Mouse (Mus musculus) lung, embryonic 16.5 days (tissue): ENCODE measurements at regions not wholly inside any gene's neighbourhood (a gene's known extent, or its start where the extent isn't known, plus 50 kb on each side); places are given as distances from the start of the nearest gene placed in this dataset.

ENCODE experiments used
- ATAC-seq: fragments of 200-750 bp; cut with Nextera tagmentation; 2 replicates; pipeline ENCODE4 v1.8.0; 2017; ENCODE audit warnings: low read depth, mild to moderate bottlenecking, moderate library complexity
- H3K27ac ChIP-seq: fragments of 300-500 bp; sonication (generic); 2 replicates; pipeline ENCODE4 v1.5.1; 2014; ENCODE audit warnings: mild to moderate bottlenecking, control low read depth, low read length
- H3K27me3 ChIP-seq: fragments of 300-500 bp; sonication (generic); 2 replicates; pipeline ENCODE4 v1.6.1; 2014; ENCODE audit warnings: low read depth, low read length, mixed read lengths; ENCODE audit not compliant: control insufficient read depth, insufficient read depth
- H3K36me3 ChIP-seq: fragments of 300-500 bp; sonication (generic); 2 replicates; pipeline ENCODE4 v1.6.1; 2014; ENCODE audit warnings: low read length; ENCODE audit not compliant: control insufficient read depth, insufficient read depth
- H3K4me1 ChIP-seq: fragments of 300-500 bp; sonication (generic); replicated peaks from 2 replicates; pipeline ENCODE4 v1.6.1; 2014; ENCODE audit warnings: low read length, mixed read lengths; ENCODE audit not compliant: control insufficient read depth, insufficient read depth
- H3K4me2 ChIP-seq: fragments of 300-500 bp; sonication (generic); 2 replicates; pipeline ENCODE4 v1.6.1; 2014; ENCODE audit warnings: low read depth, low read length, control low read depth
- H3K4me3 ChIP-seq: fragments of 300-500 bp; sonication (generic); 2 replicates; pipeline ENCODE4 v1.5.1; 2014; ENCODE audit warnings: mild to moderate bottlenecking, low read length, control low read depth
- H3K9ac ChIP-seq: fragments of 300-500 bp; sonication (generic); 2 replicates; pipeline ENCODE4 v1.6.1; 2014; ENCODE audit warnings: low read length, control low read depth
- H3K9me3 ChIP-seq: fragments of 300-500 bp; sonication (generic); 2 replicates; pipeline ENCODE4 v1.6.1; 2016; ENCODE audit warnings: low read length; ENCODE audit not compliant: control insufficient read depth
- WGBS: fragments of 180-500 bp; shearing (Covaris S2); extraction: QIAGEN DNeasy Blood & Tissue Kit; methylation state at CpG from one replicate; pipeline ENCODE4 v1.1.7; 2014; 5-methylcytosine and 5-hydroxymethylcytosine counted together

DNA sequence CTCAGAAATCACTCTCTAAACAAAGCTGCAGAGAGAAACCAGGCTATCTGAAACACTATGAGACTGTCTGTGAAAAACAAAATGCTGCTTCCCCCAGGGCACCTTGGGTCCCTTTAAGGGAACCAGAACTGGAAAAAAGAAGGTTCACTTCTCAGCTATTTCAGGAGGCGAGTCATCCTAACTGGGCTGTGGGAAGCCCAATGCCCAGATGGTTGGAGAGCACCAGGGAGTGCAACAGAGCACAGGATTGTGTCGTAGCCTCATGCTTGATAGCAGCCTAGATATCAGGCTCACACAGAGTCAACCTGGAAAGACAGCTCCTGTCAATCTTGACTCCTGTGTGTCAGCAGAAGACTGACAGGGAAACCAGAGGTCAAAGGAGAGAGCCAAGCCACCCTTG is 226.1 kb downstream of the Rnf144a start:
- WGBS: 67% methylated on average over 2 of the region's 2 CpGs
- no peak for ATAC-seq
- H3K27me3 ChIP-seq: no peaks in the 10 kb centered on the region
- H3K9me3 ChIP-seq: no peaks in the 10 kb centered on the region
- H3K27ac ChIP-seq: no peak overlapping the region
- no peak overlapping the region for H3K4me2 ChIP-seq
- no peak overlapping the region for H3K4me3 ChIP-seq
- H3K9ac ChIP-seq: no peak overlapping the region
- no peaks in the 10 kb centered on the region for H3K36me3 ChIP-seq
- peaks cover 8% of the 10 kb centered on the region for H3K4me1 ChIP-seq

DNA sequence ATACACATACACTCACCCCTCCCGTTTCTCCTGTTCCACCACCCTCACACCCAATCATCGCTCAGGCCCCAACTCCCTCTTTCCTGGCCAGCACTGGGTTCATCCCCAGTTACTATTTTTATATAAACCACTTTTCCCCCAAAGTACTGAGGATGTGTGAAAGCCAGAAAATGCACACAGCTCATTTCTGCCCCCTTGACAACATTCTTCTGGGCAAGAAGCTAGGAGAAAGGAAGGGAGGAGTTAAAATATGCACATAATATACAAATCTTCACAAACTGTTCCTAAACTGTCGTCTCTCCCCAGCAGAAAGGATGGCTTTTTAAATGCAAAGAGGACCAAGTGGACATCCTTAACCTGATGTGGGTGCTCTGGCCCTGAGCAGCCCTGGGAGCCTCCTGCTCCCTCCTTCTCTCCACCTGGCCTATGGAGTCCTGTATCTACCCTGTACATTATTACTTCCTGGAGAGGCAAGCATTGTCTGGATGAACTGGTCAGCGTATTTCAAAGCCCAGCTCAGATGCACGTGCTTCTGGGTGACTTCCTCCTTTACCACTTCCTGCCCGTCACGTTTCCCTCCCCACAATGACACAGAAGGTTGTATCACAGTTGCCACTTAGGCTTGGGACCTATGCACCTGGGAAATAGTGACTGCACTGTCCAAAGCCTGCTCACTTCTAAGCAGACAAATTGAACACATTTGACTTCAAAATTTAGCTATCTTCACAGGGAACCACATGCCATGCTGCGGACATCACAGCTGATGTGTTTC is 227.8 kb downstream of the Rnf144a start:
- 68% methylated on average over 8 of the region's 8 CpGs for WGBS
- Histone ChIP-seq H3K36me3 (no peaks in the 10 kb centered on the region), H3K27me3 (no peaks in the 10 kb centered on the region), H3K4me1 (peaks cover 8% of the 10 kb centered on the region), H3K9me3 (no peaks in the 10 kb centered on the region), H3K27ac (no peak overlapping the region), H3K4me3 (no peak overlapping the region), H3K4me2 (no peak overlapping the region), H3K9ac (no peak overlapping the region)
- ATAC-seq: no peak

DNA sequence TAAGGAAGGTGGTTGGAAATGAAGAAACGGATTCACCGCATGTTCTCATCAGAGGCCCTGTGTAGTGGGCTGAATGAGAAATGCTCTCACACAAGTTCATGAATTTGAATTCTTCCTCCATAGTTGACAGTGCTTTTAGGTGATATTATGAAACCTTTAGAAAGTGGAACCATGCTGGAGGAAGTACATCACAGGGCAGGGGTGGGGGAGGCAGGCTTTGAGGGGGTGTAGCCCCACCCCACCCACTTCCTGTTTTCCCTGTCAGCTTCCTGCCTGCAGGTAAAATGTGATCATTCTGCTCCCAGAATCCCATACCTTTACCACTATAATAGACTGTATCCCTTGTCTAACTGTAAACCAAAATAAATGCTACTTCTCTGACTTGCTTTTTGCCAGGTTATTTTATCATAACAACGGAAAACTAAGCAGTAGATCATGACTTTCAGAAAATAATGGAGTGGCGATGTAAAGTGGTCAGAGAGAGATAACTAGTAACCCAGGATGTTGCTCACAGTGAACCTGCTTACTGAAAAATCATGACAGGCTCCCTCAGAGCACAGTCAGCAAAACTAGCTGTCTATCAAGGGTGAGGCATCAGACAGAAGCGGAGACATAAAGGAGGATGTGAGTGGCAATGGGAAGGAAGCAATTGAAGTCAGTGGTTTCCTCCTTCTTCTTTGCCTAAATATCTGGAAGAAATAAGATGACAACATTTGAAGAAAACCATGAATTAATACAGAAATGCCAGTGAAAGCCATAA is 230.2 kb downstream of the Rnf144a start:
- Histone ChIP-seq H3K4me3 (no peak overlapping the region), H3K9me3 (no peaks in the 10 kb centered on the region), H3K36me3 (no peaks in the 10 kb centered on the region), H3K27me3 (no peaks in the 10 kb centered on the region), H3K27ac (no peak overlapping the region), H3K4me1 (no peaks in the 10 kb centered on the region), H3K4me2 (no peak overlapping the region), H3K9ac (no peak overlapping the region)
- 82% methylated on average over 5 of the region's 5 CpGs for WGBS
- no peak for ATAC-seq

- Histone ChIP-seq H3K4me1 (no peaks in the 10 kb centered on the region), H3K4me2 (no peak overlapping the region), H3K9ac (no peak overlapping the region), H3K4me3 (no peak overlapping the region), H3K27ac (no peak overlapping the region), H3K9me3 (no peaks in the 10 kb centered on the region), H3K36me3 (no peaks in the 10 kb centered on the region), H3K27me3 (no peaks in the 10 kb centered on the region)
- WGBS: 81% methylated on average over 2 of the region's 2 CpGs
- no peak for ATAC-seq
Measured at GRCm38 (mm10) chr12:26183021-26183420, 232.0 kb downstream of the Rnf144a start.

DNA sequence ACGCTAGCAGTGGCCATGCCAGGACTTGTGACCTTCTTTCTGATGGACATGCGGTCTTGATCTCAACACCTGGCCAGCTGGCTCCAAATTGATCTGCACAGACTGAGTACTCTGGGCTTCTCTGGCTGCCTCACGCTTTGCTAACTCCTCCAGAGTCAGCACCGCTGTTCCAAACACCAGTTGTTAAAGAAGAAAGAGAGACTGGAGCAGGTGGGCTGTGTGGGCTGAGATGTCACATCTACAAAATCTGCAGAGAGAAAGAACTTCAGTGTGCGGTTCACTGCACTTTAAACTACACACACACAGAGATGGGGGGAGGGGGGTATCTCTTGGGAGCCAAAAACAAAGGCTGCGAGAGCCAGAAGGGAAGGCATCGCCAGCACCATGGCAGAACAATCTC is 234.2 kb downstream of the Rnf144a start:
- Histone ChIP-seq H3K27me3 (no peaks in the 10 kb centered on the region), H3K36me3 (no peaks in the 10 kb centered on the region), H3K4me1 (no peaks in the 10 kb centered on the region), H3K27ac (no peak overlapping the region), H3K9ac (no peak overlapping the region), H3K4me3 (no peak overlapping the region), H3K9me3 (no peaks in the 10 kb centered on the region), H3K4me2 (no peak overlapping the region)
- no peak for ATAC-seq
- 77% methylated on average over 7 of the region's 7 CpGs for WGBS

DNA sequence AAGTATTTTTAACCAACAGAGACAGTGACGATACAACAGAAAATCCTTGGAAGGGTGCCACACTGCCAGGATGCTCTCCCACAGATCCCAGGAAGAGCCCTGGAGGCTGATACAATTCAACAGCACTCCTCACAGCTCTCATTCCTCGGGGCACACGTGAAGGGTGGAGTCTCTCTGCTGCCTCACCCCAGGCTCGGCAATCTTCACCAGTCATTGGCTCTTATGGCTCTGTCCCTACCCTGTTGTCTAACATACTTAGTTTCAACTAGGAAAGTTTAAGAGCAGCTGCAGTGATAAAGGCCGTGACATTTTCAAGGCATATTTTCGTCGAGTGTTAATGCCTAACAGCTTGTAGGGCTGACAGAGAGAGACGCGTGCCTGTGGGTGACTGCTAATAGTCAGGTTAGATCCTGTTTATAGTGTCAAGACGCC is 238.8 kb downstream of the Rnf144a start:
- H3K9me3 ChIP-seq: no peaks in the 10 kb centered on the region
- no peak overlapping the region for H3K27ac ChIP-seq
- H3K36me3 ChIP-seq: no peaks in the 10 kb centered on the region
- H3K4me1 ChIP-seq: no peaks in the 10 kb centered on the region
- ATAC-seq: no peak
- no peak overlapping the region for H3K4me2 ChIP-seq
- H3K4me3 ChIP-seq: no peak overlapping the region
- WGBS: 19% methylated on average over 10 of the region's 10 CpGs
- H3K27me3 ChIP-seq: no peaks in the 10 kb centered on the region
- no peak overlapping the region for H3K9ac ChIP-seq

- no peaks in the 10 kb centered on the region for H3K36me3 ChIP-seq
- no peak overlapping the region for H3K9ac ChIP-seq
- 0 out of 2 replicates have a peak overlapping the region, but pooled peaks have one; percentile 24 for H3K27ac ChIP-seq
- H3K4me1 ChIP-seq: no peaks in the 10 kb centered on the region
- H3K9me3 ChIP-seq: no peaks in the 10 kb centered on the region
- H3K27me3 ChIP-seq: no peaks in the 10 kb centered on the region
- no peak overlapping the region for H3K4me2 ChIP-seq
- no peak for ATAC-seq
- 57% methylated on average over 3 of the region's 3 CpGs for WGBS
- no peak overlapping the region for H3K4me3 ChIP-seq
Measured at GRCm38 (mm10) chr12:26163416-26163815, 251.6 kb downstream of the Rnf144a start.

- Histone ChIP-seq H3K4me3 (no peak overlapping the region), H3K4me1 (no peaks in the 10 kb centered on the region), H3K9ac (no peak overlapping the region), H3K36me3 (no peaks in the 10 kb centered on the region), H3K9me3 (no peaks in the 10 kb centered on the region), H3K27me3 (no peaks in the 10 kb centered on the region), H3K27ac (no peak overlapping the region), H3K4me2 (no peak overlapping the region)
- no peak for ATAC-seq
- WGBS: 79% methylated on average over 11 of the region's 11 CpGs
Measured at GRCm38 (mm10) chr12:26160861-26161615, 254.0 kb downstream of the Rnf144a start.

DNA sequence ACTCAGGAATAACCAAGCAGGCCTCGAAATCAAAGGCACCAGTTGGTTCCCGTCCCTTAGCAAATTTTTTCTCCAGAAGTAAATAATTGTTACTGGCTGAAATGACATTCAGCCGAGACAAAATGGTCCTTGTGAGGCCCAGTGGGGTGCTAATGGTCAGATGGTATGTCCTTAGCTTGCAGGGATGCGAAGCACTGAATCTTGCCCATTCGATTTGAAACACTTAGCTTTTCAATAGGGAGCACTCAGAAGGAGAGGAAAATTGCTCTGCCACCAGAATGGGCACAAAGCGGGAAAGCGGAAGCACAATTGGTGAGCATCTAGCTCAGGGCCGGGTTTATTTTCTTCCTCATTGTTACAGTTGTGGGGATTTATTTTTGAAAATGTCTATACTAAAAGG is 262.1 kb downstream of the Rnf144a start:
- H3K36me3 ChIP-seq: no peaks in the 10 kb centered on the region
- H3K27me3 ChIP-seq: no peaks in the 10 kb centered on the region
- no peaks in the 10 kb centered on the region for H3K4me1 ChIP-seq
- no peak overlapping the region for H3K4me2 ChIP-seq
- ATAC-seq: no peak
- H3K9me3 ChIP-seq: no peaks in the 10 kb centered on the region
- H3K27ac ChIP-seq: no peak overlapping the region
- no peak overlapping the region for H3K9ac ChIP-seq
- H3K4me3 ChIP-seq: no peak overlapping the region
- 62% methylated on average over 8 of the region's 8 CpGs for WGBS
